ENCODE assay signal across 27 mouse cellular contexts in genomic region chr7:139371389-139371788, GRCm38 (mm10). TPM values are rescaled to one million over a fixed set of nuclear protein-coding genes. Genes with fewer than 3 reads are reported as not detected.
DNase-seq lines count a peak whose midpoint lies in the region; ATAC-seq and TF ChIP-seq lines count a peak whose summit lies in the region.
"Had no signal": no experiment of that assay in that cellular context is flagged by ENCODE, and none has a peak within 500 bp of the region (broad histone marks: within the 10 kb centered on the region; RNA-seq: fewer than 3 reads in every experiment).

No protein-coding gene starts in this region.

- peak; percentile 31 for DNase-seq in heart, adult 11 months
- no peak for DNase-seq in heart, postnatal 4 days
- no peak for DNase-seq in c-Kit-positive CD71-positive TER-119-positive erythroid progenitor cells, embryonic 14.5 days (ENCODE audit: low spot score)
- DNase-seq in cerebellum, adult 11-12 months: no peak
- DNase-seq: adrenal gland, adult 8-10 months; adrenal gland, postnatal 25 days; cerebellum, adult 2 months; cerebellum, adult 9-11 months; cerebellum, postnatal 25 days; embryo, embryonic 11 days; gastrocnemius, postnatal 25 days; heart, postnatal 10 days; heart, postnatal 36 days had no signal

- peak; percentile 79 for ATAC-seq in intestine, embryonic 15.5 days
- peak; percentile 46 for ATAC-seq in stomach, embryonic 16.5 days (ENCODE audit: insufficient read depth, low FRiP score)
- no peak for ATAC-seq in megakaryocyte progenitor cell, adult 5-6 weeks (replicated peaks; ENCODE audit: poor library complexity)
- ATAC-seq: activated CD4-positive, CD25-positive, alpha-beta regulatory T cell, adult 4 months; forebrain, embryonic 15.5 days; hindbrain, postnatal 0 days had no signal

- no peaks in the 10 kb centered on the region for H3K9me3 ChIP-seq in intestine, embryonic 15.5 days
- H3K9me3 ChIP-seq in stomach, embryonic 16.5 days (replicated peaks; ENCODE audit: control insufficient read depth, low read length): no peaks in the 10 kb centered on the region
- H3K9me3 ChIP-seq: embryonic facial prominence, embryonic 10.5 days; embryonic facial prominence, embryonic 13.5 days; forebrain, embryonic 12.5 days; forebrain, embryonic 15.5 days; heart, embryonic 12.5 days; heart, embryonic 15.5 days had no signal

- H3K4me3 ChIP-seq in intestine, embryonic 15.5 days (replicated peaks): no peak overlapping the region
- no peak overlapping the region for H3K4me3 ChIP-seq in small intestine, adult 2 months (ENCODE audit: low read depth, low read length)
- no peak overlapping the region for H3K4me3 ChIP-seq in stomach, embryonic 16.5 days (replicated peaks; ENCODE audit: low read length)
- H3K4me3 ChIP-seq: embryonic facial prominence, embryonic 10.5 days; embryonic facial prominence, embryonic 13.5 days; erythroblast, embryonic 14.5 days; forebrain, embryonic 12.5 days; forebrain, embryonic 15.5 days; heart, embryonic 12.5 days; heart, embryonic 15.5 days had no signal

- peaks cover 44% of the 10 kb centered on the region for H3K4me1 ChIP-seq in intestine, embryonic 15.5 days (replicated peaks)
- peaks cover 43% of the 10 kb centered on the region for H3K4me1 ChIP-seq in small intestine, adult 2 months (ENCODE audit: control insufficient read depth, insufficient read depth, insufficient read length, low read length)
- H3K4me1 ChIP-seq in stomach, embryonic 16.5 days (ENCODE audit: control insufficient read depth, insufficient read depth, low read length): peaks cover 46% of the 10 kb centered on the region

- H3K27me3 ChIP-seq in intestine, embryonic 15.5 days (replicated peaks): no peaks in the 10 kb centered on the region
- no peaks in the 10 kb centered on the region for H3K27me3 ChIP-seq in small intestine, adult 2 months (ENCODE audit: control insufficient read depth, insufficient read depth, low read length)
- H3K27me3 ChIP-seq in stomach, embryonic 16.5 days (ENCODE audit: control insufficient read depth, insufficient read depth, low read length): no peaks in the 10 kb centered on the region
- H3K27me3 ChIP-seq: embryonic facial prominence, embryonic 13.5 days; forebrain, embryonic 12.5 days; forebrain, embryonic 15.5 days; heart, embryonic 12.5 days; heart, embryonic 15.5 days had no signal

- H3K27ac ChIP-seq in intestine, embryonic 15.5 days: peak overlapping the region; percentile 38
- H3K27ac ChIP-seq in small intestine, adult 2 months (ENCODE audit: insufficient read depth, low read depth, low read length): peak overlapping the region; percentile 46; the same call in 1 of the 2 replicates
- no peak overlapping the region for H3K27ac ChIP-seq in stomach, embryonic 16.5 days (ENCODE audit: low read length)
- H3K27ac ChIP-seq: embryonic facial prominence, embryonic 10.5 days; embryonic facial prominence, embryonic 13.5 days; forebrain, embryonic 12.5 days; forebrain, embryonic 15.5 days; heart, embryonic 15.5 days; hindbrain, embryonic 14.5 days; hindbrain, postnatal 0 days had no signal

- TF ChIP-seq POLR2A in small intestine, adult 2 months (IDR thresholded peaks at IDR 0.05; ENCODE audit: low read depth, low read length): no peak

- H3K36me3 ChIP-seq in intestine, embryonic 15.5 days: no peaks in the 10 kb centered on the region
- no peaks in the 10 kb centered on the region for H3K36me3 ChIP-seq in small intestine, adult 2 months (ENCODE audit: control insufficient read depth, insufficient read depth, low read length)
- no peaks in the 10 kb centered on the region for H3K36me3 ChIP-seq in stomach, embryonic 16.5 days (ENCODE audit: control insufficient read depth, insufficient read depth, low read length)
- H3K36me3 ChIP-seq: embryonic facial prominence, embryonic 10.5 days; embryonic facial prominence, embryonic 13.5 days; forebrain, embryonic 12.5 days; forebrain, embryonic 15.5 days; heart, embryonic 12.5 days; heart, embryonic 15.5 days had no signal

- no peak for TF ChIP-seq CTCF in small intestine, adult 2 months (IDR thresholded peaks at IDR 0.05; ENCODE audit: extremely low read depth, insufficient read length, insufficient replicate concordance, low read depth, low read length)

- 0 out of 2 replicates have a peak overlapping the region, but pooled peaks have one; percentile 1 for H3K4me2 ChIP-seq in intestine, embryonic 15.5 days (replicated peaks)
- no peak overlapping the region for H3K4me2 ChIP-seq in stomach, embryonic 16.5 days (ENCODE audit: low read depth, low read length)
- H3K4me2 ChIP-seq: embryonic facial prominence, embryonic 13.5 days; forebrain, embryonic 12.5 days; forebrain, embryonic 15.5 days; heart, embryonic 12.5 days; heart, embryonic 15.5 days; hindbrain, embryonic 14.5 days had no signal

- H3K9ac ChIP-seq in intestine, embryonic 15.5 days: no peak overlapping the region
- H3K9ac ChIP-seq in stomach, embryonic 16.5 days (ENCODE audit: low read length): no peak overlapping the region
- H3K9ac ChIP-seq: embryonic facial prominence, embryonic 13.5 days; forebrain, embryonic 12.5 days; forebrain, embryonic 15.5 days; heart, embryonic 12.5 days; heart, embryonic 15.5 days; hindbrain, embryonic 14.5 days had no signal

RNA-seq across cellular contexts. Expression of gene Inpp5a, which starts 17.5 kb away (rescaled TPM):
- 100 to 1,000 TPM; 183 to 186 TPM for total RNA-seq in heart, postnatal 4 days (2021)
- 33.1 and 35.5 TPM in 2 replicates for polyA plus RNA-seq in intestine, embryonic 15.5 days (2015; fragmentation: Nextera tagmentation; extraction: Ambion mirVana)
- polyA plus RNA-seq in small intestine, adult 2 months (2012; rRNA removed): 21.5 and 56.6 TPM in 2 replicates
- 20.0 and 21.3 TPM in 2 replicates for polyA plus RNA-seq in stomach, embryonic 16.5 days (2015; fragmentation: Nextera tagmentation; extraction: Ambion mirVana)
- 8.5 and 9.9 TPM in 2 replicates for total RNA-seq in megakaryocyte progenitor cell, adult 5-6 weeks (2015)
- total RNA-seq in megakaryocyte progenitor cell, adult 5-6 weeks (2017): 4.9 and 11.2 TPM in 2 replicates
